Mouse (Mus musculus): ENCODE results near the gene Fam228b. TPM values are rescaled to one million over a fixed set of nuclear protein-coding genes. Genes with fewer than 3 reads are reported as not detected.
"Not testable (repeated sequence)": the region's sequence is repeated elsewhere in the genome, so short reads cannot be mapped to it uniquely, and the experiment has no call there.

Fam228b gene
- polyA plus RNA-seq, 1 experiment from 2014 or later = 3.0 TPM

GRCm38 (mm10) chr12:4708881-4709604 lies 60.0 kb downstream of the Fam228b start:
- no peaks in the 10 kb centered on the region for H3K27me3 ChIP-seq
- H3K9me3 ChIP-seq (replicated peaks) = no peaks in the 10 kb centered on the region
- H3K9ac ChIP-seq = no peak overlapping the region
- H3K4me3 ChIP-seq = no peak overlapping the region
- no peak overlapping the region for H3K4me2 ChIP-seq
- H3K4me1 ChIP-seq (replicated peaks) = peaks cover 4% of the 10 kb centered on the region
- H3K36me3 ChIP-seq = peaks cover 48% of the 10 kb centered on the region
- no peak overlapping the region for H3K27ac ChIP-seq
- ATAC-seq (replicated peaks; ENCODE audit: insufficient number of reproducible peaks, insufficient read depth, low FRiP score, low read depth) = no peak
- 68% methylated on average over 8 of the region's 8 CpGs for WGBS

GRCm38 (mm10) chr12:4708296-4708695 lies 60.8 kb downstream of the Fam228b start:
- Histone ChIP-seq H3K9ac (no peak overlapping the region), H3K9me3 (replicated peaks) (no peaks in the 10 kb centered on the region), H3K4me1 (replicated peaks) (peaks cover 2% of the 10 kb centered on the region), H3K36me3 (peaks cover 48% of the 10 kb centered on the region), H3K4me2 (no peak overlapping the region), H3K27ac (no peak overlapping the region), H3K4me3 (no peak overlapping the region), H3K27me3 (no peaks in the 10 kb centered on the region)
- 62% methylated on average over 4 of the region's 4 CpGs for whole genome bisulfite sequencing
- no peak for ATAC-seq (replicated peaks; ENCODE audit: insufficient number of reproducible peaks, insufficient read depth, low FRiP score, low read depth)

GRCm38 (mm10) chr12:4707488-4708017 lies 61.5 kb downstream of the Fam228b start:
- Histone ChIP-seq H3K27ac (no peak overlapping the region), H3K4me1 (replicated peaks) (no peaks in the 10 kb centered on the region; the same call in 1 of the 2 replicates), H3K9me3 (replicated peaks) (no peaks in the 10 kb centered on the region), H3K4me3 (no peak overlapping the region), H3K36me3 (peaks cover 46% of the 10 kb centered on the region), H3K27me3 (no peaks in the 10 kb centered on the region), H3K9ac (no peak overlapping the region), H3K4me2 (no peak overlapping the region)
- WGBS = 87% methylated on average over 14 of the region's 14 CpGs
- ATAC-seq (replicated peaks; ENCODE audit: insufficient number of reproducible peaks, insufficient read depth, low FRiP score, low read depth) = no peak

GRCm38 (mm10) chr12:4706901-4707300 lies 62.2 kb downstream of the Fam228b start:
- no peak overlapping the region for H3K9ac ChIP-seq
- H3K36me3 ChIP-seq = peaks cover 46% of the 10 kb centered on the region
- ATAC-seq (replicated peaks; ENCODE audit: insufficient number of reproducible peaks, insufficient read depth, low FRiP score, low read depth) = no peak
- no peaks in the 10 kb centered on the region for H3K27me3 ChIP-seq
- H3K4me3 ChIP-seq = no peak overlapping the region
- H3K27ac ChIP-seq = no peak overlapping the region
- no peaks in the 10 kb centered on the region; the same call in 1 of the 2 replicates for H3K4me1 ChIP-seq (replicated peaks)
- 85% methylated on average over 10 of the region's 10 CpGs for WGBS
- H3K4me2 ChIP-seq = no peak overlapping the region
- no peaks in the 10 kb centered on the region for H3K9me3 ChIP-seq (replicated peaks)

GRCm38 (mm10) chr12:4706175-4706574 lies 62.9 kb downstream of the Fam228b start:
- Histone ChIP-seq H3K9ac (no peak overlapping the region), H3K27me3 (no peaks in the 10 kb centered on the region), H3K36me3 (peaks cover 53% of the 10 kb centered on the region), H3K9me3 (replicated peaks) (no peaks in the 10 kb centered on the region), H3K4me2 (no peak overlapping the region), H3K27ac (no peak overlapping the region), H3K4me3 (no peak overlapping the region), H3K4me1 (replicated peaks) (no peaks in the 10 kb centered on the region; the same call in 1 of the 2 replicates)
- WGBS = 85% methylated on average over 5 of the region's 5 CpGs
- no peak for ATAC-seq (replicated peaks; ENCODE audit: insufficient number of reproducible peaks, insufficient read depth, low FRiP score, low read depth)

- H3K27ac ChIP-seq = not testable (repeated sequence)
These were observed 63.4 kb downstream of the Fam228b start for GRCm38 (mm10) chr12:4705626-4706025.

GRCm38 (mm10) chr12:4694534-4694933 lies 74.5 kb downstream of the Fam228b start:
- no peak overlapping the region for H3K9ac ChIP-seq
- 96% methylated on average over 1 of the region's 1 CpGs for WGBS
- H3K4me2 ChIP-seq = no peak overlapping the region
- no peaks in the 10 kb centered on the region for H3K9me3 ChIP-seq (replicated peaks)
- no peaks in the 10 kb centered on the region for H3K27me3 ChIP-seq
- no peak overlapping the region for H3K27ac ChIP-seq
- ATAC-seq (replicated peaks; ENCODE audit: insufficient number of reproducible peaks, insufficient read depth, low FRiP score, low read depth) = no peak
- no peaks in the 10 kb centered on the region for H3K4me1 ChIP-seq (replicated peaks)
- peaks cover 14% of the 10 kb centered on the region for H3K36me3 ChIP-seq
- H3K4me3 ChIP-seq = no peak overlapping the region

More at GRCm38 (mm10) chr12:4705626-4706025, 63.4 kb downstream of the Fam228b start:
- not testable (repeated sequence) for H3K4me3 ChIP-seq; H3K27me3 ChIP-seq; H3K9ac ChIP-seq; ATAC-seq (replicated peaks; ENCODE audit: insufficient number of reproducible peaks, insufficient read depth, low FRiP score, low read depth); H3K9me3 ChIP-seq (replicated peaks); H3K4me1 ChIP-seq (replicated peaks); H3K4me2 ChIP-seq
- WGBS = 32% methylated on average over 6 of the region's 6 CpGs
- H3K36me3 ChIP-seq = peaks cover 59% of the 10 kb centered on the region

- Histone ChIP-seq H3K27ac (no peak overlapping the region), H3K9ac (no peak overlapping the region), H3K36me3 (no peaks in the 10 kb centered on the region), H3K4me3 (no peak overlapping the region), H3K4me2 (no peak overlapping the region), H3K27me3 (no peaks in the 10 kb centered on the region), H3K4me1 (replicated peaks) (no peaks in the 10 kb centered on the region), H3K9me3 (replicated peaks) (no peaks in the 10 kb centered on the region)
- ATAC-seq (replicated peaks; ENCODE audit: insufficient number of reproducible peaks, insufficient read depth, low FRiP score, low read depth) = no peak
- WGBS = 89% methylated on average over 3 of the region's 3 CpGs
These were observed 77.9 kb downstream of the Fam228b start for GRCm38 (mm10) chr12:4691193-4691592.

Other genes starting within 250 kb of the Fam228b start
- 33.1 and 35.4 TPM in 2 replicates for gene Itsn2, start 176.6 kb downstream of the Fam228b start, polyA plus RNA-seq (2015; fragmentation: Nextera tagmentation; extraction: Ambion mirVana)
- not detected in 2 replicates for gene Gm3625, start 176.3 kb downstream of the Fam228b start, polyA plus RNA-seq (2015; fragmentation: Nextera tagmentation; extraction: Ambion mirVana)
- gene Fam228a, start 30.8 kb downstream of the Fam228b start, polyA plus RNA-seq (2015; fragmentation: Nextera tagmentation; extraction: Ambion mirVana) = 0.15 and 0.19 TPM in 2 replicates
- gene Pfn4, start 245 bp downstream of the Fam228b start, polyA plus RNA-seq (2015; fragmentation: Nextera tagmentation; extraction: Ambion mirVana) = 1.9 and 2.0 TPM in 2 replicates
- 97.9 and 107 TPM in 2 replicates for gene Sf3b6, start 48.3 kb upstream of the Fam228b start, polyA plus RNA-seq (2015; fragmentation: Nextera tagmentation; extraction: Ambion mirVana)
- 8.9 and 10.5 TPM in 2 replicates for gene Fkbp1b, start 72.3 kb upstream of the Fam228b start, polyA plus RNA-seq (2015; fragmentation: Nextera tagmentation; extraction: Ambion mirVana)
- gene Wdcp, start 74.0 kb upstream of the Fam228b start, polyA plus RNA-seq (2015; fragmentation: Nextera tagmentation; extraction: Ambion mirVana) = 15.0 and 15.5 TPM in 2 replicates
- gene Mfsd2b, start 105.1 kb upstream of the Fam228b start, polyA plus RNA-seq (2015; fragmentation: Nextera tagmentation; extraction: Ambion mirVana) = 1.4 and 2.2 TPM in 2 replicates
- gene Ubxn2a, start 138.4 kb upstream of the Fam228b start, polyA plus RNA-seq (2015; fragmentation: Nextera tagmentation; extraction: Ambion mirVana) = 30.1 and 32.1 TPM in 2 replicates
- 6.0 and 6.9 TPM in 2 replicates for gene Atad2b, start 148.1 kb upstream of the Fam228b start, polyA plus RNA-seq (2015; fragmentation: Nextera tagmentation; extraction: Ambion mirVana)

All from heart, embryonic 15.5 days (tissue).